Mouse (Mus musculus) limb, embryonic 13.5 days (tissue): ENCODE results near the gene Lonp2. TPM values are rescaled to one million over a fixed set of nuclear protein-coding genes. Genes with fewer than 3 reads are reported as not detected.

Experiments used
- ATAC-seq: fragments of 200-750 bp; cut with Nextera tagmentation; 2 replicates; pipeline ENCODE4 v1.8.0; 2017; ENCODE audit warnings: low read depth, moderate number of reproducible peaks, moderate TSS enrichment; ENCODE audit not compliant: low FRiP score
- H3K27ac ChIP-seq: fragments of 300-500 bp; sonication (generic); 2 replicates; pipeline ENCODE4 v1.5.1; 2015; ENCODE audit warnings: inconsistent platforms, mild to moderate bottlenecking, moderate library complexity
- H3K27me3 ChIP-seq: fragments of 300-500 bp; sonication (generic); 2 replicates; pipeline ENCODE4 v1.6.1; 2015; ENCODE audit warnings: mild to moderate bottlenecking, inconsistent platforms
- H3K36me3 ChIP-seq: fragments of 300-500 bp; sonication (generic); 2 replicates; pipeline ENCODE4 v1.6.1; 2015; ENCODE audit warnings: inconsistent platforms, mild to moderate bottlenecking, moderate library complexity
- H3K4me1 ChIP-seq: fragments of 300-500 bp; sonication (generic); 2 replicates; pipeline ENCODE4 v1.6.1; 2015; ENCODE audit warnings: inconsistent platforms
- H3K4me2 ChIP-seq: fragments of 300-500 bp; sonication (generic); replicated peaks from 2 replicates; pipeline ENCODE4 v1.6.1; 2015; ENCODE audit warnings: inconsistent platforms, mild to moderate bottlenecking, moderate library complexity
- H3K4me3 ChIP-seq: fragments of 300-500 bp; sonication (generic); 2 replicates; pipeline ENCODE4 v1.5.1; 2015; ENCODE audit warnings: moderate library complexity, mild to moderate bottlenecking, inconsistent platforms
- H3K9ac ChIP-seq: fragments of 300-500 bp; sonication (generic); 2 replicates; pipeline ENCODE4 v1.6.1; 2015; ENCODE audit warnings: mild to moderate bottlenecking, inconsistent platforms
- H3K9me3 ChIP-seq: fragments of 300-500 bp; sonication (generic); 2 replicates; pipeline ENCODE4 v1.6.1; 2016; ENCODE audit warnings: inconsistent platforms
- WGBS: fragments of 180-500 bp; shearing (Covaris S2); methylation state at CpG from one replicate; pipeline ENCODE4 v1.1.7; 2015; 5-methylcytosine and 5-hydroxymethylcytosine counted together
- polyA plus RNA-seq: library from polyadenylated mRNA; unstranded; fragments of >200 nt; fragmentation: Nextera tagmentation; extraction: Ambion mirVana; gene quantifications from 2 replicates; pipeline ENCODE4 v1.2.1, GENCODE M21; 2015

Lonp2 gene
- polyA plus RNA-seq, 1 experiment from 2014 or later = 58.8 TPM

DNA sequence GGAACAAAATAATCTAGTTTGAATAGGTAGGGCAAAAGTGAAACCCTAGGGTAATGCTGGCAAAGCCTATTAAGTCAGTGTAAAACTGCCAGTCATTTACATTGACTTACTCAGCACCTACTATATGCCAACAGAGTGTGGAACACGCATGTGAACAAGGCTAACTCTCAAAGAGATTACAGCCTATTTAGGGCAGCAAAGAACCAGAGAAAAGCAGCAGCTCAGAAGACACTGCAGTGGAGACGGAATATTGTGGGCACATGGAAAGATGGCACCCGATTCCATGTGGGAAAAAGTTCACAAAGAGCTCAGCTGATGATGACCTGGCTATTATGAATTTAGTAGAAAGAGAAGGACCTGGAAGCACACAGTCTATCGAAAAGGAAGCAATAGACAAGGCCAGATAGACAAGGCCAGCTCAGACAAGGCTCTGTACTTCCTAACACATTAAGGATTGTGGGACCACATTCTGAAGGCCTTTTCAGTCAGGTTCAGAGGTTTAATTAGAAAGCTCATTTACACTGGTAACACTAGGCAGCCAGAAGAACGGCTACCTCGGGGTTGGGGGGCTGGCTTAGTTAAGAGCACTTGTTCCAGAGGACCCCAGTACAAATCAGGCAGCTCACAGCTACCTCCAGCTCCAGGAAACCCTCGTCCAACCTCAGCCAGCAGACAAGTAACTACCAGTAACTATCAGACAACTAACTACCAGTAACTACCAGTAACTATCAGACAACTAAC, 118.9 kb downstream of the Lonp2 start:
- H3K4me1 ChIP-seq = peaks cover 34% of the 10 kb centered on the region
- 76% methylated on average over 7 of the region's 7 CpGs for WGBS
- H3K4me2 ChIP-seq = no peak overlapping the region
- no peaks in the 10 kb centered on the region for H3K27me3 ChIP-seq
- no peak for ATAC-seq
- H3K4me3 ChIP-seq = no peak overlapping the region
- H3K36me3 ChIP-seq = no peaks in the 10 kb centered on the region
- H3K9ac ChIP-seq = no peak overlapping the region
- no peaks in the 10 kb centered on the region for H3K9me3 ChIP-seq
- no peak overlapping the region for H3K27ac ChIP-seq

DNA sequence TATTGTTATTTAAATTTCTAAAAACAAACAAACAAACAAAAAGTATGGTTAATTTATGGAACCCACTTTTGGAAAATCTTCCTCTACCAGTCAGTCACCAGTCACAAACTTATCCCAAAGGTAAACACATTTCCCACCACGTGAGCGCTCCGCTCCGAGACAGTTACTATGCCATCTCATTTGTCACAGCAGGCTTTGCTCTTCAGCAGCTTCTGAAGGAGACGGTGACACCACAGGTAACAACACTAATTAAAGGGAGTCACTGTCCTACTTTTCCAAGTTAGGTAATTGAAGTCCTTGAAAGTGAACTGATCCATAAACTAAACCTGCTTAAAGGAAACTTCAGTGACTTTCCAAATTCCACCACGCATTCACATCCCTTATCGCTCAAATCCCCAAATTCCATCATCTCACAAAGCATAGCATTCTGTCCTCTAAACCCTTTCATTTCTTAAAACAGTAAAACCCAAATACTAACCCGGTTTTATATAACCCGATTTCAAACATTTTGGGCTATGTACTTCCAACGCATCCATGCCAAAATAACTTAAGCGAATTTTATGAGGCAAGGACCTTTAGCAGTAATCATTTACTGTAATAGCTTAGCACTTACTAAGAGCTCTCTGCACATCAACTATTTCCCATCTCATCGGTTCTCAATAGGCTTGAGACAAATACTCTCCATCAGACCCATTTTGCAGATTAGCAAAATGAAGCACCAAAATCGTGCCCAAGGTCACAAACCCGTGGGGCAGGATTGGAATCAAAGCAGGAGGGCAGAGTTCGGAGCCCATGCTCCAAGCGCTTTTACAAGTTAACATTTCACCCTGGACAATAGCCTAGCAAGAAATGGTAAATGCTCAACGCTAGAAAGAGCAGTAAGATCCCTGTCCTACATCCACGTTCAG, 120.7 kb downstream of the Lonp2 start:
- H3K4me2 ChIP-seq = peak overlapping the region; percentile 70
- H3K4me3 ChIP-seq = peak overlapping the region; percentile 86
- H3K27ac ChIP-seq = peak overlapping the region; percentile 97
- no peaks in the 10 kb centered on the region for H3K36me3 ChIP-seq
- H3K9me3 ChIP-seq = no peaks in the 10 kb centered on the region
- no peaks in the 10 kb centered on the region for H3K27me3 ChIP-seq
- WGBS = 4% methylated on average over 18 of the region's 18 CpGs
- peak overlapping the region; percentile 98 for H3K9ac ChIP-seq
- ATAC-seq = no peak
- peaks cover 31% of the 10 kb centered on the region for H3K4me1 ChIP-seq

DNA sequence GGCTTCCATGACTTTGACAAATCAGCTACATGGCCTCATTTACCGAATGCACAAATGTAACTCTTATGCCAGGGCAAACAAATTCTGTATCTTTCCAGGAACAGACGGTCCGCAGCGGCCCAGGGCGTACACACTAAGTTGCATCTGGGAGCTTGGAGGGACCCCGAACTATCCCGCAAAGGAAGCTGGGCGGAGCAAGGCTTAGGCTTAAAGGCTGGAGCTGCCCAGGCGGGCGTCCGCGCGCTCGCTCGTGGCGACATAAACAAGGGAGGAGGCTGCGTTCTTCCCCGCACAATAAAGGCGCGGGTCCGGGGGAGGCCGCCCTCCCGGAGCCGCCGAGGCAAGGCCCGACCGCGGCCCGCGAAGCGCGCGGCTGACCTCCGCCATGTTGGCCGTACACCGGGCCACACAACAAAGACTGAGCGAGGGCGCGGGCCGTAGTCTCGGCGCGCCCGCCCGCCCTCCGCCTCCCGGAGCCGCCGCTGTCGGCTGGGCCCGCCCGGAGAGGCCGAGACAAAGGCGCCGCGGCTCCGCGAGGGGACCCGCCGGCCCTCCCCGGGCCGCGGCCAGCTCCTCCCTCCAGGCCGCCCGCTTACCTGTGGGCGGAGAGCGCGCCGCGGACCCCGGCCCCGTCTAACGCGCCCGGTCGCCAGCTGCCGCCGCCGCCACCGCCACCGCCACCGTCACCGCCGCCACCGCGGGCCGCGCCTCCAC, 121.5 kb downstream of the Lonp2 start, which contains the start of the genes Gm10638 and Siah1a:
Gene Gm10638 (plus strand): TSS at position 479 of the 714 bp plus-strand sequence.
Gene Siah1a (minus strand): TSS at position 714 of the 714 bp plus-strand sequence.
- Histone ChIP-seq H3K4me2 (peak within 1 kb of the TSS; percentile 86), H3K9me3 (no peaks in the 10 kb centered on the region), H3K27me3 (no peaks in the 10 kb centered on the region), H3K27ac (peak within 1 kb of the TSS; percentile 97), H3K4me1 (peaks cover 31% of the 10 kb centered on the region), H3K9ac (peak within 1 kb of the TSS; percentile 98), H3K4me3 (peak within 1 kb of the TSS; percentile 86), H3K36me3 (no peaks in the 10 kb centered on the region)
- WGBS = under 1% methylated on average over 53 of the region's 88 CpGs
- ATAC-seq = peak; percentile 87

DNA sequence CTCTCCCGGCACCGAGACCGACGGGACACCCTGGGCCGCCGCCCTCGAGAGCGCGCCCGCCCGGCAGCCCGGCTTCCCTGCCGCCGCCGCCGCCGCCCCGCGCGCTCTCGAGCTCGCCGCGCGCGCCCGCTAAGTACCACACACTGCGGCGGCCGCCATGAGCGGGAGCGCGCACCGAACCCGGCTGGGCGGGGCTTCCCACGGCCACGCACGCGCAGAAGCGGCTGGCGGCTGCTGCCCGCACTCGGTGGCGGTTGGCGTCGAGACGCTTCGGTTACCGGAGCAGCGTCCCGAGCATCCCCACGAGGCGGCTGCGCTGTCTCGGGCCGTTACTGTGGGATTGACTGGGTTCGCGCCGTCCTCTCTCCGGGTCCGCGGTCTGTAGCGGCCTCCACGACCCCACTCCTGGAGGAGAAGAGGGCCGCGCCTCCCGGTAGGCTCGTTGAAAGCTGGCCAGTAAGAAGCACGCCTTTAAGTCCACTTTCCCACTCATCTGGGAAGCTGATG, 122.1 kb downstream of the Lonp2 start:
- Histone ChIP-seq H3K4me1 (peaks cover 31% of the 10 kb centered on the region), H3K9me3 (no peaks in the 10 kb centered on the region), H3K27me3 (no peaks in the 10 kb centered on the region), H3K9ac (peak overlapping the region; percentile 98), H3K27ac (peak overlapping the region; percentile 97), H3K36me3 (no peaks in the 10 kb centered on the region), H3K4me2 (peak overlapping the region; percentile 86), H3K4me3 (peak overlapping the region; percentile 86)
- WGBS = 0% methylated on average over 58 of the region's 70 CpGs
- peak; percentile 89 for ATAC-seq

DNA sequence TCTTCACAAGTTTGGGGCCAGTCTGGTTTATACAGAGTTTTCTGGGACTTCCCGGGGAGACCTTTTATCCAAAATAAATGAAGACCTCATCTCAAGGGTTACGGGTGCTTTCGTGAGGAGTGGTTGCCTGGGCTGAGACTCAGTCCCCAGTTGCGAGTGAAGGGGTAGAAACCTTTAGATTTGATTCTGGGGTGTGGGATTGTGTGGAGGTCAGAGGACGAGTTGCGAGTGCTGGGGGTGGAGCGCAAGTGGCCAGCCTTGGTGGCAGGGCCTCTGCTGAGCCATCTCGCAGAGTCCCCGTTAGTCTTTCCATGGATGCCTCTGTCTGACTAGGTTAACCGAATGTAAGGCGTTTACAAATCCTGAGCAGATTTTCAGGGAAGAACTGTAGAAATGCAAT, 122.7 kb downstream of the Lonp2 start:
- 2% methylated on average over 11 of the region's 11 CpGs for WGBS
- Histone ChIP-seq H3K27ac (peak overlapping the region; percentile 97; the same call in 1 of the 2 replicates), H3K36me3 (no peaks in the 10 kb centered on the region), H3K27me3 (no peaks in the 10 kb centered on the region), H3K9ac (peak overlapping the region; percentile 98), H3K9me3 (no peaks in the 10 kb centered on the region), H3K4me3 (peak overlapping the region; percentile 86), H3K4me2 (peak overlapping the region; percentile 86), H3K4me1 (peaks cover 29% of the 10 kb centered on the region)
- ATAC-seq = peak; percentile 9; the same call in 1 of the 2 replicates

DNA sequence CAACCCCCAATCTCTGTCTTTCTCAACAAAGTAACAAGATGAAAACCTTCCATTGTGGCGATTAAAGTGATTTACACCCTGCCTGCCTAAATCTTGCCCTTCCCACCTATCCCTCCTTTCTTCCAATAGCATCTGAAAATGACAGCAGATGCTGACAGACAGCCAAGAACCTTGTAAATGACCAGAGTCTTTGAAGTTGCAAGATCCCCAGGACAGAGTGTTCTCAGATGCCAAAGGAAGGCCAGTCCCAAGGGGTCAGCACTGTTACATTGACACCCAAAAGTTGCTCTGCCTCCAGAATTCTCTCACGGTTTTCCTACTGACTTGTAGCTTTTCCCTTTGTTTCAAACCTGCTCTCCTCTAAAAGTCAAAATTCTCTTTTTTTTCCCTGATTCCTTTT, 126.0 kb downstream of the Lonp2 start:
- Histone ChIP-seq H3K27me3 (no peaks in the 10 kb centered on the region), H3K9ac (no peak overlapping the region), H3K4me3 (no peak overlapping the region), H3K4me1 (peaks cover 6% of the 10 kb centered on the region; the same call in 1 of the 2 replicates), H3K4me2 (no peak overlapping the region), H3K36me3 (no peaks in the 10 kb centered on the region), H3K9me3 (no peaks in the 10 kb centered on the region), H3K27ac (no peak overlapping the region)
- ATAC-seq = no peak
- WGBS = 21% methylated on average over 2 of the region's 2 CpGs

DNA sequence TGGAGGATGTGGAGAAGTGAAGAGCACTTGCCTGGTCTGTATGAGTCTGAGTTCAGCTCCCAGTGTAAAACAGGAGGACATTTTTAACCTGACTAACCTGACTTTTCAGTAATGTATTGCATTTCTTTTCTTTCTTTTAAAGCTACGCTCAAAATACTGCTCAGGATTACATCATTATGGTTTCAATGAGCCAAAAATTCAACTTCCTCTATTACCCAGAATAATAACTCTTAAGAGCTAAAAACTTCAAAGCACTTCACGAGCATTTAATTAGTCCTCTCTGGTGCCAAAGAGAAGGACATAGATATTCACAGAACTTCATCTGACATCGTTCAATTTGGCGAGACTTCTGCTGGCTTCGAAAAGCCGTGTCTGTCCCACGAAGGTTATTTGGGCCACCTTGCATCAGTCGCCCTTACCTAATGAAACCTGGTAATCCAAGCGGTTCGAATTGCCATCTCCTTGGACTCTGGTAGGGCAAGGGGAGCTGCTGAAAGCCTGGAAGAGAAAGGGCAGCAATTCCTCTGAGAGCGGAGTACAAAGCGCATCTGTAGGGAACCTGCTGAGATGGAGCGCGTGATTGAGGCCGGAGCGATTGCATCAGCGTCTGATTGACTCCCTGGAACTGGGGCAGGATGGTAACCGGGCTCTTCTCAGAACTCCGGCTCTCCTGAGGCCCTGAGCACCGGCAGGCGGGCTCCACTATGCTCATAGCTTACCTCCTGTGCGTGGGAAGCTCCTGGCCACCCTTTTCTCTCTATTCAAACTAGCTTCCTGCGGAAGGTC, 133.3 kb downstream of the Lonp2 start:
- H3K27me3 ChIP-seq = peaks cover 6% of the 10 kb centered on the region; the same call in 1 of the 2 replicates
- no peaks in the 10 kb centered on the region for H3K36me3 ChIP-seq
- H3K9ac ChIP-seq = no peak overlapping the region
- 0 out of 2 replicates have a peak overlapping the region, but pooled peaks have one; percentile 4 for H3K4me3 ChIP-seq
- H3K9me3 ChIP-seq = no peaks in the 10 kb centered on the region
- 34% methylated on average over 23 of the region's 23 CpGs for WGBS
- H3K4me2 ChIP-seq = peak overlapping the region; percentile 36
- no peak overlapping the region for H3K27ac ChIP-seq
- peaks cover 5% of the 10 kb centered on the region; the same call in 1 of the 2 replicates for H3K4me1 ChIP-seq
- ATAC-seq = no peak

DNA sequence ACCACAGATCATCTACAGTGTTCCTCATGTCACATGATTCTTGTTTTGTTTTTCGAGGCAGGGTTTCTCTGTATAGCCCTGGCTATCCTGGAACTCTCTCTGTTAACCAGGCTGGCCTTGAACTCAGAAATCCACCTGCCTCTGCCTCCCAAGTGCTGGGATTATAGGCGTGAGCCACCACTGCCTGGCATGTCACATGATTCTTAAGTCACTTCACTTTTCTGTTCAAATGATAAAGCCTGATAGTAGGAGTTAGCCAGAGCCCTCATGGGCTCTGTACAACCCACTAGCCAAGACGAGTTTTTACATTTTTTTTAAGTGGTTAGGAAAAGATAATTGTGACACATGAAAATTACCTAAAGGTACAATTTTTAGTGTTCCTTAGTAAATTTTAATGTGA, 134.8 kb downstream of the Lonp2 start:
- Histone ChIP-seq H3K9ac (no peak overlapping the region), H3K4me1 (peaks cover 5% of the 10 kb centered on the region; the same call in 1 of the 2 replicates), H3K4me3 (no peak overlapping the region), H3K27me3 (peaks cover 6% of the 10 kb centered on the region; the same call in 1 of the 2 replicates), H3K27ac (no peak overlapping the region), H3K9me3 (no peaks in the 10 kb centered on the region), H3K4me2 (no peak overlapping the region), H3K36me3 (no peaks in the 10 kb centered on the region)
- no peak for ATAC-seq
- 81% methylated on average over 3 of the region's 3 CpGs for WGBS

DNA sequence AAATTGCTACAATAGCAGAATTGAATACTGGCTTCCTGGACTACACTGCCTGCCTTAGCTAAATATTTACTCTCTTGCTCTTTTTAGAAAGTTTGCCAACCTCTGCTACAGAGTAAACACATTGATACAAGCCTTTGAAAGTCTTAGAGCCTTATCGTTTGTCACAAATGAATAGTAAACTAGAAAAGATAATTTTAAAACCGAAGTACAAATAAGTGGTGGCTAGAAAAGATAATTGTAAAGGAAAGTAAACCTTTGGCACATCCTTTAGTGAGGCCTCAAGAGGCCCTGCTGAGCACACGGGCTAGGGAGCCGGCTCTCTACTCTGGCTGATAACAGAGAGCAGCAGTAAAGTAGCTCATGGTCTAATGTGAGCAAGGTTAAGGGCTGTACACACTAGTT, 135.2 kb downstream of the Lonp2 start:
- 66% methylated on average over 4 of the region's 4 CpGs for WGBS
- Histone ChIP-seq H3K36me3 (no peaks in the 10 kb centered on the region), H3K9ac (no peak overlapping the region), H3K4me2 (no peak overlapping the region), H3K4me1 (peaks cover 5% of the 10 kb centered on the region; the same call in 1 of the 2 replicates), H3K27ac (no peak overlapping the region), H3K9me3 (no peaks in the 10 kb centered on the region), H3K4me3 (no peak overlapping the region), H3K27me3 (peaks cover 6% of the 10 kb centered on the region; the same call in 1 of the 2 replicates)
- no peak for ATAC-seq

DNA sequence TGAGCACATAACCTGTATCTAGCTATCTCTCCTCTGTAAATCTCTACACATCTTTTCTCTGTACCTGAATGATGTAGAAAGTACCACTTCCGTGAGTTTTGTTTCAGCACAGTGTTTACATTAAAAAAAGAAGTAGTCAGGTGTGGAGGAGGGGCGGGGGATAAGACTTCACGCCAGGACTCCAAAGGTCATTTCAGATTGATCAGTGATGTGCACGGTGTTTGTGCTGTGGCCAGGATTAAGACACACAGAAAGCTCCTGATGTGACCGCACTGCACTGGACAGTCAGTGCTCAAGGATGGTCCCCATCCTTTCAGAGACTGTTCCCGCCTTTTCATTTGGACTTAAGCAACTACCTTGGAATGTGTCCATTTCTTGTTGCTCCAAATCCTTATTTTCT, 136.9 kb downstream of the Lonp2 start:
- H3K4me1 ChIP-seq = peaks cover 5% of the 10 kb centered on the region; the same call in 1 of the 2 replicates
- no peak for ATAC-seq
- 81% methylated on average over 6 of the region's 6 CpGs for WGBS
- no peak overlapping the region for H3K4me3 ChIP-seq
- peaks cover 6% of the 10 kb centered on the region; the same call in 1 of the 2 replicates for H3K27me3 ChIP-seq
- H3K4me2 ChIP-seq = no peak overlapping the region
- H3K27ac ChIP-seq = no peak overlapping the region
- no peaks in the 10 kb centered on the region for H3K9me3 ChIP-seq
- H3K9ac ChIP-seq = no peak overlapping the region
- H3K36me3 ChIP-seq = no peaks in the 10 kb centered on the region

DNA sequence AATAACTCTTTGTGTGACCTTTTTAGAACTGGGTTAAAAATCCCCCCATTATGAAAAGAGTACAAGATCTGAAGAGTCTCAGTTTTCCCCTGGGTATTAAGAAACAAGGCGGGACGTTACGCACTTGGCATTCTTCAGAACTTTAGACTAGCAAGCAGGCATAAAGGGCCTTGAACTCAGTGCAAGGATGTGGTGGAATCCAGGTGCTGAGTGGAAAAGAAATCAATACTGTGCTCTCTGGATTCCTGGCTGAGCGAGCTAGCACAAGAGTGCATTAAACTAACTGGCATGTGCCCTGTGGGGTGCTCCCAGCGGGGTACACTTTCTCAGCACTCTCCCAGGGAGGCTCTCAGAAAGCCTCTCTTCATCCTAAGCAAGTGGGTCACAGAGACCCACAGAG, 139.0 kb downstream of the Lonp2 start:
- H3K4me1 ChIP-seq = no peaks in the 10 kb centered on the region
- H3K9me3 ChIP-seq = no peaks in the 10 kb centered on the region
- ATAC-seq = no peak
- no peak overlapping the region for H3K4me2 ChIP-seq
- H3K4me3 ChIP-seq = no peak overlapping the region
- no peaks in the 10 kb centered on the region for H3K36me3 ChIP-seq
- no peak overlapping the region for H3K9ac ChIP-seq
- no peaks in the 10 kb centered on the region for H3K27me3 ChIP-seq
- WGBS = 61% methylated on average over 5 of the region's 5 CpGs
- H3K27ac ChIP-seq = no peak overlapping the region
